Mouse (Mus musculus) hindbrain, embryonic 10.5 days (tissue): Measurements from ENCODE around the gene Pcsk6. TPM values are rescaled to one million over a fixed set of nuclear protein-coding genes. Genes with fewer than 3 reads are reported as not detected.
"Not testable (repeated sequence)": the region's sequence is repeated elsewhere in the genome, so short reads cannot be mapped to it uniquely, and the experiment has no call there.

Experiments
- DNase-seq: peaks from one replicate; pipeline ENCODE4 v3.0.0-alpha.2; 2017; ENCODE audit warnings: low spot score
- H3K27ac ChIP-seq: fragments of 300-500 bp; sonication (generic); 2 replicates; pipeline ENCODE4 v1.5.1; 2016; ENCODE audit warnings: mild to moderate bottlenecking, moderate library complexity
- H3K27me3 ChIP-seq: fragments of 300-500 bp; sonication (generic); 2 replicates; pipeline ENCODE4 v1.6.1; 2016; ENCODE audit warnings: mild to moderate bottlenecking; ENCODE audit not compliant: poor library complexity, insufficient read depth, severe bottlenecking
- H3K36me3 ChIP-seq: fragments of 300-500 bp; sonication (generic); 2 replicates; pipeline ENCODE4 v1.6.1; 2016; ENCODE audit warnings: mild to moderate bottlenecking, moderate library complexity
- H3K4me1 ChIP-seq: fragments of 300-500 bp; sonication (generic); replicated peaks from 2 replicates; pipeline ENCODE4 v1.6.1; 2016; ENCODE audit warnings: mild to moderate bottlenecking
- H3K4me3 ChIP-seq: fragments of 300-500 bp; sonication (generic); 2 replicates; pipeline ENCODE4 v1.5.1; 2016; ENCODE audit warnings: mild to moderate bottlenecking, moderate library complexity
- H3K9me3 ChIP-seq: fragments of 300-500 bp; sonication (generic); 2 replicates; pipeline ENCODE4 v1.6.1; 2016; ENCODE audit warnings: mild to moderate bottlenecking, moderate library complexity
- WGBS: fragments of 180-500 bp; shearing (Covaris S2); methylation state at CpG from one replicate; pipeline ENCODE4 v1.1.7; 2016; 5-methylcytosine and 5-hydroxymethylcytosine counted together
- polyA plus RNA-seq: library from polyadenylated mRNA; unstranded; fragments of >200 nt; fragmentation: Nextera tagmentation; extraction: Ambion mirVana; gene quantifications from 2 replicates; pipeline ENCODE4 v1.2.1, GENCODE M21; 2016

The Pcsk6 gene
- 1.0 and 1.2 TPM in 2 replicates for polyA plus RNA-seq

DNA sequence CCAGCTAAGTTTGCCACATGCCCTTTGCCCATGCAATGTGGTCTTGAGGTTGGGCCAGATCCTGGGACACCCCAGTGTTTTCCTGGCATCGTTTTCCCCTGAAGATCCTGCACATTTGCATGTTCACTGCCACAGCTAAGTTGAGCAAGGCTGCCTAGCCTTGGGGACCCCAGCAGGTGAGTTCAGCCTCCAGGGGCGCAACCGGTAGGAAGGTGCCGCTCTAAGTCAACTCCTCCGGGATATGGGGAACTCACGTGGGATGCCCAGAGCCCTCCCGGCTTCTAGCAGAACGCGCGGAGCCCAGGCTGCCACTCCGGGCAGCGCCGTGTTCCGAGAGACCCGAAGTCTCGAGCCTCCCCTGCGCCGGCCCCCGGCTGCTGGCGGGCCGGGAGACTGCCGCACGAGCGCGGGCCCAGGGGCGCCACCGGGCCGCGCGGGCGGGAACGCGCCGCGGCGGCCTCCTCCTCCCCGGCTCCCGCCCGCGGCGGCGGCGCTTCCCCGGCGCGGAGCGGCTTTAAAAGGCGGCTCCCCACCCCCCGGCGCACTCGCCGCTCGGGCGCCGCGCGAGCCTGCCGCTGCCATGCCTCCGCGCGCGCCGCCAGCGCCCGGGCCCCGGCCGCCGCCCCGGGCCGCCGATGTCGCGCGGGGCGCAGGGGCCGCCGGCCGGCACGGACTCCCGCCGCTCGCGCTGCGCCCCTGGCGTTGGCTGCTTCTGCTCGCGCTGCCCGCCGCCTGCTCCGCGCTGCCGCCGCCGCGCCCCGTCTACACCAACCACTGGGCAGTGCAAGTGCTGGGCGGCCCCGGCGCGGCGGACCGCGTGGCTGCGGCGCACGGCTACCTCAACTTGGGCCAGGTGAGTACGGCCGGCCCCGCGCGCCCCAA lies at the start of gene Pcsk6:
TSS of gene Pcsk6 (plus strand) at position 144 of the 882 bp plus-strand sequence.
- WGBS: 2% methylated on average over 110 of the region's 111 CpGs
- DNase-seq: peak; percentile 59
- Histone ChIP-seq H3K4me1 (peaks cover 28% of the 10 kb centered on the region), H3K4me3 (peak within 1 kb of the TSS; percentile 70), H3K27me3 (peaks cover 68% of the 10 kb centered on the region), H3K9me3 (no peaks in the 10 kb centered on the region), H3K27ac (peak within 1 kb of the TSS; percentile 80), H3K36me3 (no peaks in the 10 kb centered on the region)

DNA sequence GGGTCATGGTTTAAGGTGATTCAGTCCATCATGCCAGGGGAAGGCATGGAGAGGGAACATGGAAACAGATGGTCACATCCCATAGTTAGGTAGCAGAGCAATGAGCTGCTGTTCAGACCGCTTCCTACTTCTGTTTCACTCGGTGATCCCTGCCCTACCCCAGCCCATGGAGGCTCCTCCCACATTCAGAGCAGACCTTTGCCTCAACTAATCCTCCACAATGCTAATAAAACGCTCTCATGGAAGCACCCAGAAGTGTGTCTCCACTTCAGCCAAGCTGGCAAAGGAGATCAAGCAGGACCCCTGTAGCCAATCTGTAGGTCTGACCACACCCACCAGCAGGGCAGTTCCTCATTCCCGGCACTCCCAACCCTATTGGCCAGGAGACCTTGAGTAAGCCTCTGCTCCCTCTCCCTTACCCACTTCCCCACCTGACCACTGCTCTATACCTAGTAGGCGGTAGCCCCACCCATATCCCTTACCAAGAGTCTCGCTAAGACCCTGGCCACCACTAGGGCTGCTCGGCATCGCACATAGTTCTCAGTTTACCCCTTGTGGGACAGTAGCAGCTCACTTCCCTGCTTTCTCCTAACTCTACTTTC lies 47.8 kb upstream of the Pcsk6 start:
- Histone ChIP-seq H3K4me1 (no peaks in the 10 kb centered on the region), H3K36me3 (no peaks in the 10 kb centered on the region), H3K4me3 (no peak overlapping the region), H3K27me3 (no peaks in the 10 kb centered on the region), H3K27ac (no peak overlapping the region), H3K9me3 (peaks cover 7% of the 10 kb centered on the region; the same call in 1 of the 2 replicates)
- DNase-seq: no peak
- 86% methylated on average over 8 of the region's 8 CpGs for WGBS

DNA sequence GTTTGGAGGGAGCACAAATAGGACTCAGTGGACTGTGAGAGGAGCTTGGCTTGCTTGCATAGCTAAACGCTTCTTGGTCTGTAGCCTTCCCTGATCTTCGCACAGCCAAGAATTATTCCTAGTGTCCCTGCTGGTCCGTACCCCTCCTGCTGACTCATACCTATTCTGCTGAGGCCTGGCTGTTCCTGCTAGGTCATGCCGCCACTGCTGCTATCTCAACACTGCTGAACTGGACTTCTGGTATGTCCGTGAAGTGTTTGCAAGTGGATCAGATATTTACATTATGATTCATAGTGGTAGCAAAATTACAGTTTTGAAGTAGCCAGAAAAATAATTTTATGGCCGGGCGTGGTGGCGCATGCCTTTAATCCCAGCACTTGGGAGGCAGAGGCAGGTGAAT lies 44.0 kb upstream of the Pcsk6 start:
- H3K27ac ChIP-seq: no peak overlapping the region
- peaks cover 7% of the 10 kb centered on the region; the same call in 1 of the 2 replicates for H3K9me3 ChIP-seq
- 0 out of 2 replicates have a peak, but pooled peaks cover 6% of the 10 kb centered on the region for H3K4me1 ChIP-seq
- no peaks in the 10 kb centered on the region for H3K36me3 ChIP-seq
- H3K27me3 ChIP-seq: no peaks in the 10 kb centered on the region
- no peak for DNase-seq
- H3K4me3 ChIP-seq: no peak overlapping the region
- 93% methylated on average over 8 of the region's 8 CpGs for WGBS

DNA sequence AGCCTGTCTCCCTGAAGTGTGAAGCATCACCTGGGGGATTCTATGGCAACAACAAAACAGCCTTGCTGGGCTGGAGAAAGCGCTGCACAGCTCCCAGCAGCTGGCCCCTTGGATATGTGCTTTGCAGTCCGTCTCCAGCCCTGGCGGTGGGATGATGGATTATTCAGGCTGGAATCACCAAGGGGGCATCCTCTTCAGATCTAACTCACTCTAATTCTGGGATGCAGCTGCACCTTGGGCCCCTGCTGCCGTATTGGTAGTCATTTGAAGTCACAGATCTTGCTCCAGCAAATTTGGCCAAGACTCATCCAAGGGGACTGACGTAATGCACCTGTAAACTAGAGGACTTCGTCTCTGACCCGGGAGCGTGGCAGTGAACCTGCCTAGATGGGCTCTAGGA lies 41.1 kb upstream of the Pcsk6 start:
- no peak for DNase-seq
- WGBS: 30% methylated on average over 8 of the region's 8 CpGs
- Histone ChIP-seq H3K27ac (no peak overlapping the region), H3K9me3 (peaks cover 7% of the 10 kb centered on the region; the same call in 1 of the 2 replicates), H3K27me3 (no peaks in the 10 kb centered on the region), H3K4me1 (0 out of 2 replicates have a peak, but pooled peaks cover 6% of the 10 kb centered on the region), H3K4me3 (no peak overlapping the region), H3K36me3 (no peaks in the 10 kb centered on the region)

DNA sequence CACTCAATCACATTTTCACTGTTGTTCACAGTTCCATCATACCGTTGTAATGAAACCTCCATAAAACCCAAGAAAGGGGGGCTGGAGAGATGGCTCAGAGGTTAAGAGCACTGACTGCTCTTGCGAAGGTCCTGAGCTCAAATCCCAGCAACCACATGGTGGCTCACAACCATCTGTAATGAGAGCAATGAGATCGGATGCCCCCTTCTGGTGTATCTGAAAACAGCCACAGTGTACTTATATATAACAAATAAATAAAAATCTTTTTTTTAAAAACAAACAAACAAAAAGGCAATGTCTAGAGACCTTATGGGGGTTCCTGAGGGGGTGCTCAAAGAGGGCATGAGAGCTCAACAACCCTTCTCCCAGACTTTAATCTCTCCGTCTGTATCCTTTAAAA lies 39.6 kb upstream of the Pcsk6 start:
- not testable (repeated sequence) for H3K27ac ChIP-seq, H3K4me1 ChIP-seq, H3K27me3 ChIP-seq, DNase-seq, H3K36me3 ChIP-seq, H3K9me3 ChIP-seq, H3K4me3 ChIP-seq
- WGBS: 80% methylated on average over 4 of the region's 4 CpGs

- no peak overlapping the region for H3K27ac ChIP-seq
- 0 out of 2 replicates have a peak, but pooled peaks cover 6% of the 10 kb centered on the region for H3K4me1 ChIP-seq
- 77% methylated on average over 2 of the region's 2 CpGs for whole genome bisulfite sequencing
- no peak for DNase-seq
- H3K27me3 ChIP-seq: no peaks in the 10 kb centered on the region
- H3K36me3 ChIP-seq: no peaks in the 10 kb centered on the region
- no peak overlapping the region for H3K4me3 ChIP-seq
- no peaks in the 10 kb centered on the region for H3K9me3 ChIP-seq
These were observed 38.9 kb upstream of the Pcsk6 start for GRCm38 (mm10) chr7:65822506-65823119.

GRCm38 (mm10) chr7:65839756-65840155 lies 21.8 kb upstream of the Pcsk6 start:
- no peak overlapping the region for H3K4me3 ChIP-seq
- H3K27me3 ChIP-seq: no peaks in the 10 kb centered on the region
- 93% methylated on average over 3 of the region's 3 CpGs for WGBS
- no peak for DNase-seq
- H3K27ac ChIP-seq: no peak overlapping the region
- H3K9me3 ChIP-seq: peaks cover 14% of the 10 kb centered on the region
- no peaks in the 10 kb centered on the region for H3K36me3 ChIP-seq
- H3K4me1 ChIP-seq: no peaks in the 10 kb centered on the region

GRCm38 (mm10) chr7:65843210-65843609 lies 18.3 kb upstream of the Pcsk6 start:
- Histone ChIP-seq H3K9me3 (peaks cover 14% of the 10 kb centered on the region), H3K36me3 (no peaks in the 10 kb centered on the region), H3K4me1 (peaks cover 3% of the 10 kb centered on the region), H3K4me3 (no peak overlapping the region), H3K27ac (no peak overlapping the region), H3K27me3 (no peaks in the 10 kb centered on the region)
- 58% methylated on average over 2 of the region's 2 CpGs for whole genome bisulfite sequencing
- no peak for DNase-seq

DNA sequence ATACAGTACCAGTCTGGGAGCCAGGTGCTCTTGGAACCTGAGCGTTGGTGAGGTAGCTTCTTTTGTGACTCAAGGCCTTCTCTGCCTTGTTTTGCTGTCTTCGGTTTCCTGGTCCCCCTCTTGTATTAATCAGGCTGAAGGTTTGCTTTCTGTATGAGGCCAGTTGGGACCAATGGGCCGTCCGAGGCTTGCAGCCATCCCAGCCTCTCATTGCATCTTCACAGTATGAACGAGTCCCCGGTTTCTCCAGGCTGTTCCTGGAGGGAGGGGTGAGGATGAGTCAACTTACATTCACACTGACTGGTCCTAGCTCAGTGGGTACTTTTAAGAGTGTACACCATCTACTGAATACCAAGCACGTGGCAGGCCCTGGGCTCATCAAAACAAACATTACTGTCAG lies 553 bp upstream of the Pcsk6 start:
- H3K4me3 ChIP-seq: no peak overlapping the region
- no peaks in the 10 kb centered on the region for H3K9me3 ChIP-seq
- H3K27me3 ChIP-seq: peaks cover 74% of the 10 kb centered on the region
- H3K36me3 ChIP-seq: no peaks in the 10 kb centered on the region
- WGBS: 62% methylated on average over 7 of the region's 7 CpGs
- DNase-seq: no peak
- H3K4me1 ChIP-seq: peaks cover 28% of the 10 kb centered on the region
- no peak overlapping the region for H3K27ac ChIP-seq

DNA sequence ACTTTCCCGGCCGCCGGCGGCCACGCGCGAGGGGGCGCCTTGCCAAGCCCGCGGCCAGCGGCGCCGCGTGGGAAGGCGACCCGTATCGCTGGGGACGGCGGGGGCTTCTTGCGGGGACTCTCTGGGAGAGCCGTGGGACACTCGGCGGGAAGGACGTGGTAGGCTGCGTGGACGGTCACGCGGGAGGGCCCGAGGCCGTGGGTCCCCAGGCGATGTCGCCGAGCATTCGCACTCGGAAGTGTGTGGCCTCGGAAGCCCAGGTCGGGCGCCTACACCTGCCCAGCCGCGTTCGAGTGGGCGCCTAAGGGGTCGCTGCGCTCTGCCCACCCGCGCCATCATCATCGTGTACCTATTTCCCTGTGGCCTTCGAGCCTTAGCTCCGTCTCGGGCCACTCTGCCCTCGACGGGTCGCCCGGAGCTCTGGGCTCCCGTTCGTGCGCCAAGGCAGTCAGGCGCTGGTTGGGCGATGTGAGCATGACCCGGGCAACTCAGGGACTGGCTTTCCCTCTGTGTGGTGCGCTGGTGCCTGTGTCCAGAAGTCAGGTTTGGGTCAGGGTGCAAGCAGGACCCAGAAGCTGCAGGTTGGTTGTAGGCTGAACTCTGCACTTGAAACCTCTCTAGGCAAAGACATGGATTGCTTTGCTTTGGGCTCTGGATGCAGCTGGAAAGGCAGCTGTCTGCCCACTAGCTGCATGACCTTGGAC lies 1.1 kb downstream of the Pcsk6 start:
- Histone ChIP-seq H3K27ac (peak overlapping the region; percentile 80), H3K9me3 (no peaks in the 10 kb centered on the region), H3K27me3 (peaks cover 64% of the 10 kb centered on the region), H3K4me1 (peaks cover 28% of the 10 kb centered on the region), H3K4me3 (peak overlapping the region; percentile 70), H3K36me3 (no peaks in the 10 kb centered on the region)
- WGBS: 3% methylated on average over 61 of the region's 61 CpGs
- DNase-seq: peak; percentile 26

- WGBS: 73% methylated on average over 16 of the region's 16 CpGs
- Histone ChIP-seq H3K27me3 (peaks cover 19% of the 10 kb centered on the region), H3K36me3 (no peaks in the 10 kb centered on the region), H3K9me3 (no peaks in the 10 kb centered on the region), H3K4me1 (peaks cover 22% of the 10 kb centered on the region), H3K27ac (no peak overlapping the region), H3K4me3 (no peak overlapping the region)
- DNase-seq: no peak
These were observed 7.6 kb downstream of the Pcsk6 start for GRCm38 (mm10) chr7:65869173-65869572.

- no peak overlapping the region for H3K4me3 ChIP-seq
- H3K9me3 ChIP-seq: no peaks in the 10 kb centered on the region
- peaks cover 13% of the 10 kb centered on the region for H3K27me3 ChIP-seq
- DNase-seq: no peak
- H3K4me1 ChIP-seq: peaks cover 20% of the 10 kb centered on the region
- H3K36me3 ChIP-seq: no peaks in the 10 kb centered on the region
- 83% methylated on average over 5 of the region's 5 CpGs for WGBS
- 0 out of 2 replicates have a peak overlapping the region, but pooled peaks have one; percentile 72 for H3K27ac ChIP-seq
These were observed 8.3 kb downstream of the Pcsk6 start for GRCm38 (mm10) chr7:65869794-65870193.
